In genomic region chr11:89174967-89175366, GRCm38 (mm10) we compare ENCODE assay signal across 14 mouse cellular contexts.
DNase-seq lines count a peak whose midpoint lies in the region; ATAC-seq and TF ChIP-seq lines count a peak whose summit lies in the region.
"Had no signal": no experiment of that assay in that cellular context is flagged by ENCODE, and none has a peak within 500 bp of the region (broad histone marks: within the 10 kb centered on the region; RNA-seq: fewer than 3 reads in every experiment).

No protein-coding gene starts in this region.

- H3K4me1 ChIP-seq in forebrain, embryonic 14.5 days (ENCODE audit: control insufficient read depth, insufficient read depth, low read length): no peaks in the 10 kb centered on the region
- peaks cover 11% of the 10 kb centered on the region; the same call in 1 of the 2 replicates for H3K4me1 ChIP-seq in forebrain, embryonic 12.5 days
- H3K4me1 ChIP-seq in intestine, embryonic 15.5 days (replicated peaks): peaks cover 6% of the 10 kb centered on the region; the same call in 1 of the 2 replicates
- no peaks in the 10 kb centered on the region for H3K4me1 ChIP-seq in intestine, postnatal 0 days (replicated peaks; ENCODE audit: control insufficient read depth, insufficient read depth, low read length)
- H3K4me1 ChIP-seq in stomach, embryonic 14.5 days (ENCODE audit: control insufficient read depth, insufficient read depth, low read length): peaks cover 14% of the 10 kb centered on the region; the same call in 1 of the 2 replicates
- no peaks in the 10 kb centered on the region for H3K4me1 ChIP-seq in stomach, postnatal 0 days (replicated peaks; ENCODE audit: control insufficient read depth, insufficient read depth)

- H3K4me3 ChIP-seq in forebrain, embryonic 14.5 days (ENCODE audit: low read depth, low read length): no peak overlapping the region
- no peak overlapping the region for H3K4me3 ChIP-seq in forebrain, embryonic 12.5 days (replicated peaks)
- H3K4me3 ChIP-seq in intestine, embryonic 15.5 days (replicated peaks): no peak overlapping the region
- no peak overlapping the region for H3K4me3 ChIP-seq in intestine, postnatal 0 days (ENCODE audit: low read depth, low read length)
- no peak overlapping the region for H3K4me3 ChIP-seq in stomach, embryonic 14.5 days (ENCODE audit: low read depth, low read length)
- no peak overlapping the region for H3K4me3 ChIP-seq in stomach, postnatal 0 days (ENCODE audit: low read depth, low read length)
- H3K4me3 ChIP-seq: hindbrain, embryonic 10.5 days; limb, embryonic 15.5 days had no signal

- TF ChIP-seq EP300 in stomach, postnatal 0 days (optimal IDR thresholded peaks at IDR 0.05): no peak

- 41% methylated on average over 6 of the region's 6 CpGs for WGBS in forebrain, embryonic 14.5 days
- 46% methylated on average over 6 of the region's 6 CpGs for WGBS in forebrain, embryonic 12.5 days
- WGBS in intestine, embryonic 15.5 days: 30% methylated on average over 6 of the region's 6 CpGs
- WGBS in intestine, postnatal 0 days: 44% methylated on average over 6 of the region's 6 CpGs
- 27% methylated on average over 6 of the region's 6 CpGs for WGBS in stomach, embryonic 14.5 days
- WGBS in stomach, postnatal 0 days: 34% methylated on average over 6 of the region's 6 CpGs

- no peak for TF ChIP-seq CTCF in intestine, postnatal 0 days (IDR thresholded peaks at IDR 0.05; ENCODE audit: low read depth)
- TF ChIP-seq CTCF in stomach, postnatal 0 days (IDR thresholded peaks at IDR 0.05; ENCODE audit: low read depth): no peak

- no peak overlapping the region for H3K4me2 ChIP-seq in forebrain, embryonic 14.5 days (ENCODE audit: low read length)
- H3K4me2 ChIP-seq in forebrain, embryonic 12.5 days: no peak overlapping the region
- H3K4me2 ChIP-seq in intestine, embryonic 15.5 days (replicated peaks): peak overlapping the region; percentile 39; the same call in 1 of the 2 replicates
- H3K4me2 ChIP-seq in intestine, postnatal 0 days (replicated peaks; ENCODE audit: low read depth): no peak overlapping the region
- H3K4me2 ChIP-seq in stomach, embryonic 14.5 days (replicated peaks; ENCODE audit: low read depth, low read length): peak overlapping the region; percentile 35
- H3K4me2 ChIP-seq in stomach, postnatal 0 days (replicated peaks; ENCODE audit: low read depth): no peak overlapping the region
- H3K4me2 ChIP-seq: limb, embryonic 15.5 days had no signal

- DNase-seq in forebrain, embryonic 14.5 days (ENCODE audit: low spot score): peak; percentile 29
- no peak for DNase-seq in stomach, postnatal 0 days (ENCODE audit: low spot score)
- no peak for DNase-seq in spleen, postnatal 10 days (ENCODE audit: low spot score in 2 of 2)
- no peak for DNase-seq in adrenal gland, adult 18-20 months (ENCODE audit: low spot score in 2 of 2)
- DNase-seq: cerebellum, postnatal 14 days; kidney, postnatal 25 days; lung, adult 18-20 months; thymus, adult 18-20 months had no signal

- no peaks in the 10 kb centered on the region for H3K36me3 ChIP-seq in forebrain, embryonic 14.5 days (ENCODE audit: control insufficient read depth, insufficient read depth, low read length)
- no peaks in the 10 kb centered on the region for H3K36me3 ChIP-seq in forebrain, embryonic 12.5 days (replicated peaks)
- no peaks in the 10 kb centered on the region for H3K36me3 ChIP-seq in intestine, embryonic 15.5 days
- H3K36me3 ChIP-seq in intestine, postnatal 0 days (ENCODE audit: control insufficient read depth, insufficient read depth): no peaks in the 10 kb centered on the region
- H3K36me3 ChIP-seq in stomach, embryonic 14.5 days (ENCODE audit: control insufficient read depth, insufficient read depth, low read length): no peaks in the 10 kb centered on the region
- H3K36me3 ChIP-seq in stomach, postnatal 0 days (ENCODE audit: control insufficient read depth, insufficient read depth, low read length): no peaks in the 10 kb centered on the region
- H3K36me3 ChIP-seq: hindbrain, embryonic 10.5 days; limb, embryonic 15.5 days had no signal

- no peak overlapping the region for H3K27ac ChIP-seq in forebrain, embryonic 14.5 days (ENCODE audit: low read depth, low read length)
- no peak overlapping the region for H3K27ac ChIP-seq in forebrain, embryonic 12.5 days
- H3K27ac ChIP-seq in intestine, embryonic 15.5 days: no peak overlapping the region
- H3K27ac ChIP-seq in intestine, postnatal 0 days (ENCODE audit: low read depth, low read length): no peak overlapping the region
- H3K27ac ChIP-seq in stomach, embryonic 14.5 days (ENCODE audit: low read length): no peak overlapping the region
- H3K27ac ChIP-seq in stomach, postnatal 0 days (replicated peaks): no peak overlapping the region
- H3K27ac ChIP-seq: hindbrain, embryonic 10.5 days; limb, embryonic 15.5 days had no signal

- no peak for ATAC-seq in forebrain, embryonic 14.5 days
- ATAC-seq in forebrain, embryonic 12.5 days (ENCODE audit: low FRiP score): no peak
- no peak for ATAC-seq in intestine, embryonic 15.5 days
- ATAC-seq in intestine, postnatal 0 days: no peak
- no peak for ATAC-seq in stomach, embryonic 14.5 days (ENCODE audit: insufficient number of reproducible peaks, insufficient read depth, low FRiP score, low read depth)
- no peak for ATAC-seq in stomach, postnatal 0 days (ENCODE audit: low FRiP score, low TSS enrichment)

- no peaks in the 10 kb centered on the region for H3K27me3 ChIP-seq in forebrain, embryonic 14.5 days (replicated peaks; ENCODE audit: control insufficient read depth, insufficient read depth, low read length)
- no peaks in the 10 kb centered on the region for H3K27me3 ChIP-seq in forebrain, embryonic 12.5 days
- no peaks in the 10 kb centered on the region for H3K27me3 ChIP-seq in intestine, embryonic 15.5 days (replicated peaks)
- H3K27me3 ChIP-seq in intestine, postnatal 0 days (replicated peaks; ENCODE audit: control insufficient read depth, insufficient read depth, low read length): no peaks in the 10 kb centered on the region
- H3K27me3 ChIP-seq in stomach, embryonic 14.5 days (ENCODE audit: control insufficient read depth, insufficient read depth, low read length): no peaks in the 10 kb centered on the region
- H3K27me3 ChIP-seq in stomach, postnatal 0 days (ENCODE audit: control insufficient read depth, insufficient read depth, low read length): no peaks in the 10 kb centered on the region
- H3K27me3 ChIP-seq: limb, embryonic 15.5 days had no signal

- H3K9ac ChIP-seq in forebrain, embryonic 14.5 days (ENCODE audit: low read length): no peak overlapping the region
- no peak overlapping the region for H3K9ac ChIP-seq in forebrain, embryonic 12.5 days
- H3K9ac ChIP-seq in intestine, embryonic 15.5 days: no peak overlapping the region
- H3K9ac ChIP-seq in intestine, postnatal 0 days (ENCODE audit: low read depth, low read length): no peak overlapping the region
- H3K9ac ChIP-seq in stomach, embryonic 14.5 days (replicated peaks; ENCODE audit: low read depth, low read length): 0 out of 2 replicates have a peak overlapping the region, but pooled peaks have one; percentile 10
- no peak overlapping the region for H3K9ac ChIP-seq in stomach, postnatal 0 days (ENCODE audit: low read length)
- H3K9ac ChIP-seq: limb, embryonic 15.5 days had no signal

- no peaks in the 10 kb centered on the region for H3K9me3 ChIP-seq in forebrain, embryonic 14.5 days (replicated peaks; ENCODE audit: control insufficient read depth, low read length)
- H3K9me3 ChIP-seq in forebrain, embryonic 12.5 days: no peaks in the 10 kb centered on the region
- H3K9me3 ChIP-seq in intestine, embryonic 15.5 days: no peaks in the 10 kb centered on the region
- no peaks in the 10 kb centered on the region for H3K9me3 ChIP-seq in intestine, postnatal 0 days (ENCODE audit: control insufficient read depth)
- no peaks in the 10 kb centered on the region for H3K9me3 ChIP-seq in stomach, embryonic 14.5 days (ENCODE audit: control insufficient read depth, low read depth, low read length)
- H3K9me3 ChIP-seq in stomach, postnatal 0 days (ENCODE audit: control insufficient read depth, low read length): no peaks in the 10 kb centered on the region
- H3K9me3 ChIP-seq: hindbrain, embryonic 10.5 days; limb, embryonic 15.5 days had no signal

Comparison
In these comparisons a context has a peak if more than half of its experiments do, and no peak if none do; other contexts are left out.
1. H3K4me2 ChIP-seq: peak in intestine, embryonic 15.5 days (single experiment) and stomach, embryonic 14.5 days (single experiment); none in forebrain, embryonic 14.5 days (single experiment), forebrain, embryonic 12.5 days (single experiment), intestine, postnatal 0 days (single experiment) and stomach, postnatal 0 days (single experiment).